Comparison of ENCODE assay signal across 39 mouse cellular contexts in the genomic region with DNA sequence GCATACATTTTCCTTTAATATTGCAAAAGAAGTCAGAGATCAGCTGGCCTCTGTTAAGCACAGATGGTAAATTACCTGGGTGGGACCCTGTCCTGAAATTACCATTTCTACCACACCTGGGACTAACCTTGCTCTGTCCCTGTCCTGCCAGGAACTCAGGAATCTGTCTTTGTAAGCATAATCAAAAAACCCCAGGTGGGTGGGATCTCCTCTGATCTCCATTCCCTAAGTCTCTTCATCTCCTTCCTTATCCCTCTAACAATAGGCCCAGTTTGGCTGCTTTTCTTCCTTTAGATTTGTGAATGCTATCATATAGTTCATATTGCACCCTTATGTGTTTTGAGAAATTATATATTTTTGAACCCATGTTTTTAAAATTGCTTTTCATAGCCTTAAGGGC. TPM values are rescaled to one million over a fixed set of nuclear protein-coding genes. Genes with fewer than 3 reads are reported as not detected.
"Had no signal": no experiment of that assay in that cellular context is flagged by ENCODE, and none has a peak within 500 bp of the region (broad histone marks: within the 10 kb centered on the region; RNA-seq: fewer than 3 reads in every experiment).

No protein-coding gene starts in this region.

RNA-seq across cellular contexts. Expression of a gene that starts 11.4 kb away (rescaled TPM):
- total RNA-seq: monocyte, adult 5-6 weeks had no signal

RNA-seq across cellular contexts. Expression of a gene that starts 38.7 kb away (rescaled TPM):
- total RNA-seq: monocyte, adult 5-6 weeks had no signal

RNA-seq across cellular contexts. Expression of a gene that starts 52.6 kb away (rescaled TPM):
- total RNA-seq: left cerebral cortex, postnatal 10 days; left cerebral cortex, postnatal 14 days; left cerebral cortex, postnatal 25 days; left cerebral cortex, postnatal 36 days; left cerebral cortex, postnatal 4 days; liver, adult 2 months; megakaryocyte progenitor cell, adult 5-6 weeks; megakaryocyte, adult 5-6 weeks; megakaryocyte-erythroid progenitor cell, adult 5-6 weeks; midbrain, postnatal 0 days; monocyte, adult 5-6 weeks had no signal
- polyA plus RNA-seq: limb, embryonic 10.5 days; limb, embryonic 12.5 days; limb, embryonic 13.5 days; limb, embryonic 14.5 days; limb, embryonic 15.5 days; liver, adult 2 months; liver, embryonic 11.5 days; liver, embryonic 12.5 days; liver, embryonic 13.5 days; liver, embryonic 14.5 days; liver, embryonic 15.5 days; liver, embryonic 16.5 days; liver, postnatal 0 days; lung, adult 2 months; lung, embryonic 14.5 days; lung, embryonic 15.5 days; lung, embryonic 16.5 days; lung, postnatal 0 days; macrophage; midbrain, embryonic 10.5 days; midbrain, embryonic 11.5 days; midbrain, embryonic 12.5 days; midbrain, embryonic 13.5 days; midbrain, embryonic 14.5 days; midbrain, embryonic 15.5 days; midbrain, embryonic 16.5 days; midbrain, postnatal 0 days; myocyte; neural tube, embryonic 11.5 days; neural tube, embryonic 12.5 days had no signal
